Mouse (Mus musculus): ENCODE data around the gene Nr2f1. TPM values are rescaled to one million over a fixed set of nuclear protein-coding genes. Genes with fewer than 3 reads are reported as not detected.

Gene Nr2f1
- polyA plus RNA-seq, 1 experiment from 2014 or later, result 0.68 TPM

- DNase-seq, result no peak
- Histone ChIP-seq H3K27ac (no peak overlapping the region), H3K9me3 (replicated peaks) (no peaks in the 10 kb centered on the region), H3K9ac (no peak overlapping the region), H3K4me1 (replicated peaks) (no peaks in the 10 kb centered on the region; the same call in 1 of the 2 replicates), H3K4me2 (no peak overlapping the region), H3K36me3 (no peaks in the 10 kb centered on the region), H3K4me3 (replicated peaks) (no peak overlapping the region), H3K27me3 (peaks cover 90% of the 10 kb centered on the region)
- 11% methylated on average over 5 of the region's 5 CpGs for WGBS (ENCODE audit: insufficient replicate concordance)
- no peak for ATAC-seq (ENCODE audit: low read depth)
These were observed 22.1 kb downstream of the Nr2f1 start for GRCm38 (mm10) chr13:78177381-78177950.

- Histone ChIP-seq H3K4me1 (replicated peaks) (no peaks in the 10 kb centered on the region; the same call in 1 of the 2 replicates), H3K27ac (no peak overlapping the region), H3K36me3 (no peaks in the 10 kb centered on the region), H3K4me3 (replicated peaks) (no peak overlapping the region), H3K9me3 (replicated peaks) (no peaks in the 10 kb centered on the region), H3K4me2 (no peak overlapping the region), H3K27me3 (peaks cover 88% of the 10 kb centered on the region), H3K9ac (no peak overlapping the region)
- 1% methylated on average over 8 of the region's 8 CpGs for WGBS (ENCODE audit: insufficient replicate concordance)
- DNase-seq (no peak), ATAC-seq (ENCODE audit: low read depth) (no peak)
These were observed 23.7 kb downstream of the Nr2f1 start for GRCm38 (mm10) chr13:78175821-78176380.

- no peaks in the 10 kb centered on the region for H3K9me3 ChIP-seq (replicated peaks)
- peaks cover 85% of the 10 kb centered on the region for H3K27me3 ChIP-seq
- 5% methylated on average over 1 of the region's 1 CpGs for WGBS (ENCODE audit: insufficient replicate concordance)
- ATAC-seq (ENCODE audit: low read depth) (no peak), DNase-seq (no peak)
- no peaks in the 10 kb centered on the region for H3K36me3 ChIP-seq
- no peak overlapping the region for H3K9ac ChIP-seq
- H3K27ac ChIP-seq, result no peak overlapping the region
- no peaks in the 10 kb centered on the region for H3K4me1 ChIP-seq (replicated peaks)
- H3K4me2 ChIP-seq, result no peak overlapping the region
- H3K4me3 ChIP-seq (replicated peaks), result no peak overlapping the region
These were observed 24.7 kb downstream of the Nr2f1 start for GRCm38 (mm10) chr13:78174891-78175290.

- Histone ChIP-seq H3K4me1 (replicated peaks) (no peaks in the 10 kb centered on the region), H3K9me3 (replicated peaks) (no peaks in the 10 kb centered on the region), H3K9ac (no peak overlapping the region), H3K27me3 (peaks cover 85% of the 10 kb centered on the region), H3K4me3 (replicated peaks) (no peak overlapping the region), H3K36me3 (no peaks in the 10 kb centered on the region), H3K27ac (no peak overlapping the region), H3K4me2 (no peak overlapping the region)
- DNase-seq (no peak), ATAC-seq (ENCODE audit: low read depth) (no peak)
- 6% methylated on average over 3 of the region's 3 CpGs for WGBS (ENCODE audit: insufficient replicate concordance)
These were observed 25.4 kb downstream of the Nr2f1 start for GRCm38 (mm10) chr13:78174191-78174590.

- 2% methylated on average over 3 of the region's 3 CpGs for WGBS (ENCODE audit: insufficient replicate concordance)
- H3K4me2 ChIP-seq, result no peak overlapping the region
- no peak overlapping the region for H3K4me3 ChIP-seq (replicated peaks)
- H3K9me3 ChIP-seq (replicated peaks), result no peaks in the 10 kb centered on the region
- no peak overlapping the region for H3K9ac ChIP-seq
- H3K36me3 ChIP-seq, result no peaks in the 10 kb centered on the region
- H3K4me1 ChIP-seq (replicated peaks), result no peaks in the 10 kb centered on the region
- peaks cover 73% of the 10 kb centered on the region for H3K27me3 ChIP-seq
- DNase-seq (no peak), ATAC-seq (ENCODE audit: low read depth) (no peak)
- H3K27ac ChIP-seq, result no peak overlapping the region
These were observed 26.7 kb downstream of the Nr2f1 start for GRCm38 (mm10) chr13:78172861-78173260.

- Histone ChIP-seq H3K9me3 (replicated peaks) (no peaks in the 10 kb centered on the region), H3K9ac (no peak overlapping the region), H3K27me3 (peaks cover 72% of the 10 kb centered on the region), H3K27ac (no peak overlapping the region), H3K36me3 (no peaks in the 10 kb centered on the region), H3K4me3 (replicated peaks) (no peak overlapping the region), H3K4me2 (no peak overlapping the region), H3K4me1 (replicated peaks) (no peaks in the 10 kb centered on the region)
- 7% methylated on average over 17 of the region's 17 CpGs for WGBS (ENCODE audit: insufficient replicate concordance)
- no peak for DNase-seq
- ATAC-seq (ENCODE audit: low read depth), result no peak
These were observed 27.4 kb downstream of the Nr2f1 start for GRCm38 (mm10) chr13:78171984-78172636.

GRCm38 (mm10) chr13:78171320-78171719 is 28.2 kb downstream of the Nr2f1 start:
- Histone ChIP-seq H3K27me3 (peaks cover 69% of the 10 kb centered on the region), H3K9ac (no peak overlapping the region), H3K4me3 (replicated peaks) (no peak overlapping the region), H3K36me3 (no peaks in the 10 kb centered on the region), H3K27ac (no peak overlapping the region), H3K4me2 (no peak overlapping the region), H3K9me3 (replicated peaks) (no peaks in the 10 kb centered on the region), H3K4me1 (replicated peaks) (no peaks in the 10 kb centered on the region)
- DNase-seq (no peak), ATAC-seq (ENCODE audit: low read depth) (no peak)
- WGBS (ENCODE audit: insufficient replicate concordance), result 4% methylated on average over 15 of the region's 15 CpGs

- DNase-seq (no peak), ATAC-seq (ENCODE audit: low read depth) (no peak)
- Histone ChIP-seq H3K4me3 (replicated peaks) (no peak overlapping the region), H3K9me3 (replicated peaks) (no peaks in the 10 kb centered on the region), H3K4me1 (replicated peaks) (no peaks in the 10 kb centered on the region; the same call in 1 of the 2 replicates), H3K27ac (no peak overlapping the region), H3K4me2 (no peak overlapping the region), H3K27me3 (peaks cover 72% of the 10 kb centered on the region), H3K9ac (no peak overlapping the region), H3K36me3 (no peaks in the 10 kb centered on the region)
- 43% methylated on average over 4 of the region's 4 CpGs for WGBS (ENCODE audit: insufficient replicate concordance)
These were observed 31.4 kb downstream of the Nr2f1 start for GRCm38 (mm10) chr13:78168166-78168565.

- Histone ChIP-seq H3K27me3 (peaks cover 59% of the 10 kb centered on the region), H3K9me3 (replicated peaks) (no peaks in the 10 kb centered on the region)
- ATAC-seq (ENCODE audit: low read depth), result no peak
These were observed 34.6 kb downstream of the Nr2f1 start for GRCm38 (mm10) chr13:78164941-78165340.

GRCm38 (mm10) chr13:78163087-78163958 is 36.2 kb downstream of the Nr2f1 start:
- DNase-seq (peak; percentile 29), ATAC-seq (ENCODE audit: low read depth) (peak; percentile 95)
- no peak overlapping the region for H3K27ac ChIP-seq
- peak overlapping the region; percentile 75 for H3K4me2 ChIP-seq
- no peaks in the 10 kb centered on the region for H3K36me3 ChIP-seq
- H3K9ac ChIP-seq, result peak overlapping the region; percentile 43
- peaks cover 52% of the 10 kb centered on the region for H3K27me3 ChIP-seq
- under 1% methylated on average over 83 of the region's 86 CpGs for WGBS (ENCODE audit: insufficient replicate concordance)
- H3K9me3 ChIP-seq (replicated peaks), result no peaks in the 10 kb centered on the region
- peak overlapping the region; percentile 59 for H3K4me3 ChIP-seq (replicated peaks)
- peaks cover 3% of the 10 kb centered on the region; the same call in 1 of the 2 replicates for H3K4me1 ChIP-seq (replicated peaks)

More at GRCm38 (mm10) chr13:78164941-78165340, 34.6 kb downstream of the Nr2f1 start:
- no peak overlapping the region for H3K27ac ChIP-seq
- peaks cover 3% of the 10 kb centered on the region; the same call in 1 of the 2 replicates for H3K4me1 ChIP-seq (replicated peaks)
- DNase-seq, result no peak
- H3K4me2 ChIP-seq, result no peak overlapping the region
- no peak overlapping the region for H3K9ac ChIP-seq
- no peak overlapping the region for H3K4me3 ChIP-seq (replicated peaks)
- H3K36me3 ChIP-seq, result no peaks in the 10 kb centered on the region

GRCm38 (mm10) chr13:78162149-78162548 is 37.4 kb downstream of the Nr2f1 start:
- H3K4me2 ChIP-seq, result no peak overlapping the region
- ATAC-seq (ENCODE audit: low read depth) (no peak), DNase-seq (no peak)
- no peaks in the 10 kb centered on the region for H3K9me3 ChIP-seq (replicated peaks)
- H3K4me1 ChIP-seq (replicated peaks), result peaks cover 3% of the 10 kb centered on the region; the same call in 1 of the 2 replicates
- no peaks in the 10 kb centered on the region for H3K36me3 ChIP-seq
- WGBS (ENCODE audit: insufficient replicate concordance), result 38% methylated on average over 2 of the region's 2 CpGs
- H3K27me3 ChIP-seq, result peaks cover 47% of the 10 kb centered on the region
- H3K9ac ChIP-seq, result no peak overlapping the region
- H3K4me3 ChIP-seq (replicated peaks), result no peak overlapping the region
- no peak overlapping the region for H3K27ac ChIP-seq

Data from liver, embryonic 13.5 days (tissue).